Mouse (Mus musculus) liver, embryonic 14.5 days (tissue): ENCODE data around the gene Mtln. TPM values are rescaled to one million over a fixed set of nuclear protein-coding genes. Genes with fewer than 3 reads are reported as not detected.

Experiments used
- ATAC-seq: fragments of 200-750 bp; cut with Nextera tagmentation; 2 replicates; pipeline ENCODE4 v1.8.0; 2017; ENCODE audit warnings: moderate number of reproducible peaks, mild to moderate bottlenecking, moderate library complexity; ENCODE audit not compliant: insufficient read depth
- DNase-seq, 3 experiments: peaks; one replicate each; pipeline ENCODE4 v3.0.0-alpha.2; 2012 to 2013; ENCODE audit warnings: low read depth in 3 of 3, low spot score in 3 of 3
- H3K27ac ChIP-seq: fragments of 300-500 bp; sonication (generic); 2 replicates; pipeline ENCODE4 v1.5.1; 2014; ENCODE audit warnings: moderate library complexity, mild to moderate bottlenecking, control low read depth, inconsistent platforms
- H3K27me3 ChIP-seq: fragments of 300-500 bp; sonication (generic); 2 replicates; pipeline ENCODE4 v1.6.1; 2014; ENCODE audit warnings: mild to moderate bottlenecking, low read length, moderate library complexity; ENCODE audit not compliant: control insufficient read depth, insufficient read depth
- H3K36me3 ChIP-seq: fragments of 300-500 bp; sonication (generic); replicated peaks from 2 replicates; pipeline ENCODE4 v1.6.1; 2014; ENCODE audit warnings: low read depth; ENCODE audit not compliant: control insufficient read depth, insufficient read depth
- H3K4me1 ChIP-seq, 2 experiments: fragments of 200-500 bp in 1 of 2; fragments of 300-500 bp in 1 of 2; sonication (generic) in 1 of 2; replicated peaks; 2 replicates each; pipeline ENCODE4 v1.6.1; 2012 to 2014; ENCODE audit warnings: antibody characterized with exemption in 1 of 2, inconsistent platforms in 1 of 2, low read length in 1 of 2; ENCODE audit not compliant: control insufficient read depth in 2 of 2, insufficient read depth in 2 of 2
- H3K4me2 ChIP-seq: fragments of 300-500 bp; sonication (generic); 2 replicates; pipeline ENCODE4 v1.6.1; 2014; ENCODE audit warnings: low read depth, mild to moderate bottlenecking, control low read depth, moderate library complexity
- H3K4me3 ChIP-seq, 2 experiments: fragments of 200-500 bp in 1 of 2; fragments of 300-500 bp in 1 of 2; sonication (generic) in 1 of 2; 2 replicates each; pipeline ENCODE4 v1.5.1; 2012 to 2014; ENCODE audit warnings: low read depth in 2 of 2, low read length in 2 of 2, mild to moderate bottlenecking in 2 of 2, control low read depth in 1 of 2, inconsistent platforms in 1 of 2, moderate library complexity in 1 of 2; ENCODE audit not compliant: insufficient read depth in 1 of 2
- H3K9ac ChIP-seq: fragments of 300-500 bp; sonication (generic); replicated peaks from 2 replicates; pipeline ENCODE4 v1.6.1; 2014; ENCODE audit warnings: mild to moderate bottlenecking, control low read depth, moderate library complexity
- H3K9me3 ChIP-seq: fragments of 300-500 bp; sonication (generic); 2 replicates; pipeline ENCODE4 v1.6.1; 2016; ENCODE audit warnings: low read length, mixed read lengths; ENCODE audit not compliant: control insufficient read depth
- CTCF ChIP-seq: IDR thresholded peaks from 2 replicates; pipeline ENCODE4 v1.5.1; 2016; ENCODE audit warnings: antibody characterized with exemption, low read depth, control low read depth
- EP300 ChIP-seq: IDR thresholded peaks from 2 replicates; pipeline ENCODE4 v1.6.1; 2016; ENCODE audit warnings: antibody characterized with exemption, low read depth
- WGBS: fragments of 180-500 bp; shearing (Covaris S2); extraction: QIAGEN DNeasy Blood & Tissue Kit; methylation state at CpG from one replicate; pipeline ENCODE4 v1.1.7; 2014; ENCODE audit not compliant: insufficient replicate concordance; 5-methylcytosine and 5-hydroxymethylcytosine counted together
- polyA plus RNA-seq, 2 experiments: library from polyadenylated mRNA; depleted of rRNA in 1 of 2; stranded (reverse) in 1 of 2; unstranded in 1 of 2; fragments of >200 nt; fragmentation: Nextera tagmentation in 1 of 2; extraction: Ambion mirVana in 1 of 2; gene quantifications; 2 replicates each; pipeline versions ENCODE4 v1.2.1 to v1.2.3; 2012 to 2014

Gene Mtln
- polyA plus RNA-seq (2012; rRNA removed), result 9.8 and 24.3 TPM in 2 replicates
- polyA plus RNA-seq (2014; fragmentation: Nextera tagmentation; extraction: Ambion mirVana), result 25.4 and 28.1 TPM in 2 replicates

DNA sequence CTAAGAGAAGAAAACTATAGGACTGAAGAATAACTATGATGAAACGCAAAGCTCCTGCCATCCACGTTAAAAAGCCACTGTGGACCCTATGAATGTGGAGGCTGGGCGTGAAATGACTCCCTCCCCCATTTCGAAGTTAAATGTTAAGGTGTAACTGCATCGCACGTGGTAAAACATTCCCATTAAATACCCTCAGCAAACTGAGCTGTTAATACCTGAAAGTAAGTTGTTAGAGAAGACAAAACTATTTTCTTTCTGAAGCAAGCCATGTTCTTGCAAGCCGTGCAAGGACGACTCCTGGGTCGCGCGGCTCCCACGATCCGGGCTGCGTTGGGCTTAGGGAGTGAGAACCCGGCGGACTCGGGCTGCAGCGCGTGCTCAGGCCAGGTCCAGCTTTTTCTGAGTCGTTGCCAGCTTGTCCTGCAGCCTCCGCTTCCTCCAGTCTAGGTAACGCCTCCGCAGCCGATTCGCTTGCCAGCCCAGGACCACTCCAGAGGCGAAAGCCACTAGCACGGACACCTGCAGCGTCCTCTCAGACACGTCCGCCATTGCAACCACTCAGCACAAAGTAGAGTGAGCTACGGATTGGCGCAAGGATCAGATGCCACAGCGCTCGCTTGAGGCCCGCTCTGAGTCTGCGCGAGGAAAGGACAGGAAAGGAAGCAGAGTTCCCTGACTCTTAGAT is at the start of gene Mtln:
Mtln (minus strand) TSS at position 570 of the 685 bp plus-strand sequence.
- 2% methylated on average over 37 of the region's 37 CpGs for WGBS
- Histone ChIP-seq H3K27me3 (no peaks in the 10 kb centered on the region), H3K4me1 (peaks cover 10 to 20% of the 10 kb centered on the region in 2 experiments), H3K4me3 (peak within 1 kb of the TSS; percentile 69 to 86), H3K36me3 (no peaks in the 10 kb centered on the region), H3K27ac (peak within 1 kb of the TSS; percentile 42), H3K4me2 (peak within 1 kb of the TSS; percentile 85), H3K9ac (peak within 1 kb of the TSS; percentile 77), H3K9me3 (no peaks in the 10 kb centered on the region)
- DNase-seq (peak; percentile 77 to 80 (median 78)), ATAC-seq (peak; percentile 86)
- TF ChIP-seq EP300 (no peak), CTCF (no peak)

DNA sequence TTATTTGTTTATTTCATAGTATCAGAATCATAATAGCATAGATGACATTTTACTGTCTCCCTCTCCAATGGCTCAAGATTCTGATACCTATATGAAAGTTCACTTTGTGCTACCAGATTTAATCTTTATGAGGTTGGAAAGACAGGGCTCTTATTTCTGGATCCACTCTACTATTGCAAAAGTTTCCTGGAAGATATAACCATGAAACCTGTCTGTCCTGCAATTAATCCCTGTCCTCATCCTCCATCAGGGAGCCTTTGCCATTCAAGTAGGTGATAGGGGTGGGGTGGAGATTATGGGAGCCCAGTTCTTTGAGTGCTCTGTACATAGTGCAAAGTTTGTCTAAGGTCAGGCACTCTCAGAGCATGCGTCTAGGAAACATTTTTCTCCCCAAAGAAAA is 49.1 kb upstream of the Mtln start:
- no peak for DNase-seq
- TF ChIP-seq CTCF (no peak), EP300 (no peak)
- Histone ChIP-seq H3K36me3 (no peaks in the 10 kb centered on the region), H3K4me3 (no peak overlapping the region), H3K9ac (no peak overlapping the region), H3K27me3 (peaks cover 27% of the 10 kb centered on the region), H3K4me1 (no peaks in the 10 kb centered on the region), H3K27ac (no peak overlapping the region), H3K4me2 (no peak overlapping the region), H3K9me3 (no peaks in the 10 kb centered on the region)
- 53% methylated on average over 1 of the region's 1 CpGs for WGBS
- ATAC-seq, result no peak

DNA sequence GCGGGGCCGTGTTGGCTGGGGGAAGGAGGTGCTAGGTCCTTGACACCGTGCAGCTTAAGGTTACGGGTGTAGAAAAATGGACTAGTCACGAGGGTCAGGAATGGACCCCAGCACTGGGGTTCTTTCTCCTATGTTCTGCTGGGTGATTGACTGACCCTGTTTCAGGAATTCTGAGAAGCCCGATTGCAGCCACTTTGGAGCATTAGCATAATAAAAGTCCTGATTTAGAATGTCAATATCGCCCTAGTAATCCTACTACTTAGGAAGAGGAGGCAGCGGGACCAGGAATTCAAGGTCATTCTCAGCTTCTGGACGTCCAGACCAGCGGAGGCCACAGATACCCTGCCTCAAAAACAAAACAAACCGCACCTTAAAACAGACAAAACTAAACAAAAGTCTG is 47.1 kb upstream of the Mtln start:
- TF ChIP-seq EP300 (no peak), CTCF (no peak)
- H3K36me3 ChIP-seq, result no peaks in the 10 kb centered on the region
- peaks cover 27% of the 10 kb centered on the region for H3K27me3 ChIP-seq
- no peak for DNase-seq
- H3K4me2 ChIP-seq, result no peak overlapping the region
- no peak overlapping the region for H3K4me3 ChIP-seq
- H3K27ac ChIP-seq, result no peak overlapping the region
- no peaks in the 10 kb centered on the region for H3K9me3 ChIP-seq
- no peaks in the 10 kb centered on the region for H3K4me1 ChIP-seq
- ATAC-seq, result no peak
- H3K9ac ChIP-seq, result no peak overlapping the region
- WGBS, result 23% methylated on average over 11 of the region's 11 CpGs

DNA sequence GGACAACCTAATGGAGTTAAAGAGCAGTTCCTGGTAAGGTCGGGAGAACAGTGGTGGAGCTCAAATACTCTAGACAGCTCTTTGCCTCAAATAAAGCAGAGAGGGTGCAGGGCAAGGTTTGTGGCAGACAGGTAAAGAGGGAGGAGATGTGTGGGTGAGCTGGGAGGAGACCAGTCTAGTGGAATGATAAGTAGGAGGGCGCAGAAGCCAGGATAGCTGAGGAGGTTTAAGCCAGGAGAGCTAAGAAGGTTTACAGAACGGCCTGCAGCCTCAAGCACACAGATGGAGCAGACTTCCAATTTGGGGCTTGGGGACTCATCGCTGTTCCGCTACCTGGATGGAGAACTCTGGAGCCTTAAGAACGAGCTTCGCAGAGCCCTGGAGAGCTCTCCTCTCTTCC is 46.3 kb upstream of the Mtln start, which contains the start of gene Acoxl:
Acoxl (plus strand) TSS at position 301 of the 400 bp plus-strand sequence.
- no peak within 1 kb of the TSS for H3K9ac ChIP-seq
- no peaks in the 10 kb centered on the region for H3K9me3 ChIP-seq
- no peaks in the 10 kb centered on the region for H3K4me1 ChIP-seq
- DNase-seq (no peak), ATAC-seq (no peak)
- no peak within 1 kb of the TSS for H3K27ac ChIP-seq
- TF ChIP-seq CTCF (no peak), EP300 (no peak)
- WGBS, result 47% methylated on average over 7 of the region's 7 CpGs
- H3K27me3 ChIP-seq, result peaks cover 27% of the 10 kb centered on the region
- no peaks in the 10 kb centered on the region for H3K36me3 ChIP-seq
- H3K4me2 ChIP-seq, result no peak within 1 kb of the TSS
- no peak within 1 kb of the TSS for H3K4me3 ChIP-seq

DNA sequence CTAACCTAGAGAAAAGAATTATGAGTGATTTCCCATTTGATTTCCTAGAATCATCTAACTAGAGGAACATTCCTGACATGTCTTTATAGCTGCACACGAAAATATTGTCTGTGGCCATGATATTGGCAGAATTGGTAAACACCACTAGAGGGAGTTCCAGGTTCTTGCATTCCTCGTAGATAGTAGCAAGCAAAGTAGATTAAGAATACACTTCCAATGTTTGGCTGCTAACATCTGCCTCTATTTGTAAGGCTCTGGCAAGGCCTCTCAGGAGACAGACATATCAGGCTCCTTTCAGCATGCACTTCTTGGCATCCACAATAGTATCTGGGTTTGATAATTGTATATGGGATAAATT is 40.5 kb upstream of the Mtln start:
- WGBS, result 10% methylated on average over 2 of the region's 2 CpGs
- TF ChIP-seq CTCF, result peak; percentile 73
- TF ChIP-seq EP300, result no peak
- H3K36me3 ChIP-seq, result no peaks in the 10 kb centered on the region; the same call in 1 of the 2 replicates
- H3K27me3 ChIP-seq, result peaks cover 2% of the 10 kb centered on the region
- no peak overlapping the region for H3K9ac ChIP-seq
- H3K4me1 ChIP-seq, result peaks cover 6 to 8% of the 10 kb centered on the region in 2 experiments
- no peak overlapping the region for H3K27ac ChIP-seq
- peak overlapping the region; percentile 84; the same call in 1 of the 2 replicates for H3K4me2 ChIP-seq
- no peaks in the 10 kb centered on the region for H3K9me3 ChIP-seq
- H3K4me3 ChIP-seq, result no peak overlapping the region
- ATAC-seq (no peak), DNase-seq (peak; percentile 50 to 59 (median 56))
